Mouse (Mus musculus): Measurements from ENCODE around the gene Hectd3. TPM values are rescaled to one million over a fixed set of nuclear protein-coding genes. Genes with fewer than 3 reads are reported as not detected.

Gene Hectd3
- 10 to 100 TPM in 25 of 26 experiments, 1 to 10 TPM in 1; 8.9 to 74.4 (median 32.6) TPM for total RNA-seq (2018; cell fraction: chromatin; rRNA removed)
- total RNA-seq (2018; cell fraction: cytosol; rRNA removed), result 10 to 100 TPM; 14.4 to 29.8 (median 21.1) TPM
- 10 to 100 TPM in 25 of 26 experiments, 1 to 10 TPM in 1; 10.0 to 47.1 (median 24.9) TPM for total RNA-seq (2018; cell fraction: nucleus; rRNA removed)
- polyA plus RNA-seq (2018), result 17.8 to 24.0 TPM (median 23.6 TPM) in 3 replicates

DNA sequence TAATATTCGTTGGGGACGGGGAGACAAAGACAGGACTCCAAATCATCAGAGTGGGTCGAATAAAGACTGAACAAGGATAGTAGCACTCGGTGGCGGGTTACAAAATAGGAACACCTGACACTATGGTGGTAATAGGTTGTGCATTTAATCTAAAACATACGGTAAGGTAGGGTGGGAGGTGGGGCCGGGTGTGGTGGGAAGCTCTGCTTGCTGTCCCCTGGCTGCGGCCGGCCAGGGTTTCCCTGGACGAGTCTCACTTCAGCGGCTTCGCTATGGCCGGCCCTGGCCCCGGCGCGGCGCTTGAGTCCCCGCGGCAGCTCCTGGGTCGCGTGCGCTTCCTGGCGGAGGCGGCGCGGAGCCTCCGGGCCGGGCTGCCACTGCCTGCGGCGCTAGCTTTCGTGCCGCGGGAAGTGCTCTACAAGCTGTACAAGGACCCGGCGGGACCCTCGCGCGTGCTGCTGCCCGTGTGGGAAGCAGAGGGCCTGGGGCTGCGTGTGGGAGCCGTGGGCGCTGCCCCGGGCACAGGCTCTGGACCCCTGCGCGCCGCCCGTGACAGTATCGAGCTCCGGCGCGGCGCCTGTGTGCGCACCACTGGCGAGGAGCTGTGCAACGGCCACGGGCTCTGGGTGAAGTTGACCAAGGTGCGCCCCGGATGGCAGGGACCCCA, at the start of gene Hectd3:
Gene Hectd3, plus strand, starts transcription at position 187 of the 667 bp plus-strand sequence.
- WGBS (ENCODE audit: missing documents), result 0% methylated on average over 45 of the region's 58 CpGs
- H3K36me3 ChIP-seq (ENCODE audit: inconsistent target), result peaks cover 20% of the 10 kb centered on the region
- H3K27ac ChIP-seq, result peak within 1 kb of the TSS; percentile 14
- H3K4me3 ChIP-seq (ENCODE audit: inconsistent target), result peak within 1 kb of the TSS; percentile 86
- no peaks in the 10 kb centered on the region for H3K79me2 ChIP-seq (ENCODE audit: inconsistent target)

DNA sequence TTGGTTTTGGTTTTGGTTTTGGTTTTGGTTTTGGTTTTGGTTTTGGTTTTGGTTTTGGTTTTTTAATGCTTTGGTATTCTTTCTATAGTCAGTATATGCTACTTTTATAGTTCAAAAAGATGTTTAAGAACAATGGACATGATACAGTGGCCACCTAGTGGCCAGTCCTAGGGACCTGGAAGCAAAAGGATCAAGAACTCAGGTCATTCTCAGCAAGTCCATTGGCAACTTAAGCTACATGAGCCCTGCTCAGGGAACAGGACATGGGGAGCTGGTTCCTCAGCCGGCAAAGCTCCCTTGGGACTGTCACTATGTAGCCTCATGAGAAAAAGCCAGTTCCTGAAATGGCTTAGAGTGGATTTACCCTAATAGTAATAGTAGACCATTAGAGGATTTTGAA, 43.5 kb upstream of the Hectd3 start:
- Histone ChIP-seq H3K79me2 (ENCODE audit: inconsistent target) (no peaks in the 10 kb centered on the region), H3K36me3 (ENCODE audit: inconsistent target) (no peaks in the 10 kb centered on the region), H3K27ac (no peak overlapping the region), H3K4me3 (ENCODE audit: inconsistent target) (no peak overlapping the region)
- WGBS (ENCODE audit: missing documents), result 82% methylated on average over 1 of the region's 1 CpGs

DNA sequence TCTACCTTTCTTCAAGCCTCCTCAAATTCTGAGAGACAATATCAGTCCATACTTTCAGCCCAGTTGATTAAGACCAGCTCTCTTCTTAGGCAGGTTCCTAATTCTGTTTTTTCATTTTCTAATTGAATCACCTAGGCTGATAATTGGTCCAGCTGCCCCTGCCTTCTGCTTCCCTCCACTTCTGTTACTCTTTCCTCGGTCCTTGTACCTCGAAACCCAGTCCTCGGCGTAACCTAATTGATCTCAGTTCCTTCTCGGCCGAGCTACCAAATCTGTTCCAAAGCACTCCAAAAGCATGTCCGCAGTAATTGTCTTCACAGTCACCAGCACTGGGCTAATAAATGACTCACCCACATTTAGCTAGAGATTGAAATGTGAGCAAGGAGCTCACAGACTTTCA, 40.2 kb upstream of the Hectd3 start:
- no peaks in the 10 kb centered on the region for H3K79me2 ChIP-seq (ENCODE audit: inconsistent target)
- H3K27ac ChIP-seq, result no peak overlapping the region
- H3K36me3 ChIP-seq (ENCODE audit: inconsistent target), result no peaks in the 10 kb centered on the region
- 97% methylated on average over 7 of the region's 7 CpGs for WGBS (ENCODE audit: missing documents)
- no peak overlapping the region for H3K4me3 ChIP-seq (ENCODE audit: inconsistent target)

DNA sequence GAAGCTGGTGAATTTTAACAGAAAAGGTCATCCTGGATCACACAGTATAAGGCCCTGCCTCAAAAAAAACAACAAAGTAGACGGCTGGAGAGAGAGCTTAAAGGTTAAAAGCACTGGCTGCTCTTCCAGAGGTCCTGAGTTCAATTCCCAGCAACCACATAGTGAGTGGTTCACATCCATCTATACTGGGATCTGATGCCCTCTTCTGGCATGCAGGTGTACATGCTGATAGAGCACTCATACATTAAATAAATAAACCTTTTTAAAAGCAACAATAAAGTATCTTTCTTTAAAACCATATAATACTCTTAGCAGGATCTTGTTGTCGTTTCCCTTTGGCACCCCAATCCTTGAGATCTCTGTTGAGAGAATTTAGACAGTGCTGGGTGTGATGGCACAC, 18.6 kb upstream of the Hectd3 start:
- H3K27ac ChIP-seq, result no peak overlapping the region
- H3K36me3 ChIP-seq (ENCODE audit: inconsistent target), result no peaks in the 10 kb centered on the region
- no peaks in the 10 kb centered on the region for H3K79me2 ChIP-seq (ENCODE audit: inconsistent target)
- 71% methylated on average over 2 of the region's 2 CpGs for WGBS (ENCODE audit: missing documents)
- H3K4me3 ChIP-seq (ENCODE audit: inconsistent target), result no peak overlapping the region

DNA sequence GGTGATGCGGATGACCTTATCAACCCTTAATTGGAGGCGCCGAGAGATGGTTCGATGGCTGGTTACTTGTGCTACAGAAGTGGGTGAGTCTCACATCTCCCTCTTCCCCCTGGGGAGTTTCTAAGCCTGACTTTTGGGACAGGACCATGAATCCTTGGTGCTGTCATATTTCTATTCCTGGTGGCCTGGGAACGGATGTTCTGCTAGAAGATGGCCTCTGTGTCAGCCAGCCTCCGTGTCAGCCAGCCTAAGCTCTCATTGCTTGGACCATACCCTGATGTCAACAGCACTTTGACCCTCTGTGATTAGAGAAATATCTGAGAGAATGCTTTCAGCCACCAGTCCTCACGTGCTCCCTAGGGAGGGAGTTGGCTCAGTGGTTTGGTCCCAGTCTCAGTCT, 9.4 kb upstream of the Hectd3 start:
- Histone ChIP-seq H3K36me3 (ENCODE audit: inconsistent target) (no peaks in the 10 kb centered on the region; the same call in 1 of the 2 replicates), H3K4me3 (ENCODE audit: inconsistent target) (no peak overlapping the region), H3K79me2 (ENCODE audit: inconsistent target) (no peaks in the 10 kb centered on the region), H3K27ac (no peak overlapping the region)
- WGBS (ENCODE audit: missing documents), result 93% methylated on average over 7 of the region's 7 CpGs

DNA sequence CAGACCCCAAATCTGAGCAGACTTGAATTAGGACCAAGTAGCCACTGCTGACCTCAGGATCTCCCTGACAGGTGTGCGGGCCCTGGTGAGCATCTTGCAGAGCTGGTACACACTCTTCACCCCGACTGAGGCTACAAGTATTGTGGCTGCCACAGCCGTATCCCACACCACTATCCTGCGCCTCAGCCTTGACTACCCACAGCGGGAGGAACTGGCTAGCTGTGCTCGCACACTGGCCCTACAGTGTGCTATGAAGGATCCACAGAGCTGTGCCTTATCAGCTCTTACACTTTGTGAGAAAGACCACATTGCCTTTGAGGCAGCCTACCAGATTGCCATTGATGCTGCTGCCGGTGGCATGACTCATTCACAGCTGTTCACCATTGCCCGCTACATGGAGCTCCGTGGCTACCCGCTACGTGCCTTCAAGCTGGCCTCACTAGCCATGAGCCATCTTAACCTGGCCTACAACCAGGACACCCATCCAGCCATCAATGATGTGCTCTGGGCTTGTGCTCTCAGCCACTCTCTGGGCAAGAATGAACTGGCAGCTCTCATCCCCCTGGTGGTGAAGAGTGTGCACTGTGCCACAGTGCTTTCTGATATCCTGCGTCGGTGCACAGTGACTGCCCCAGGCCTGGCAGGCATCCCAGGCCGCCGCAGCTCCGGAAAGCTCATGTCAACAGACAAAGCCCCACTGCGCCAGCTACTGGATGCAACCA, 8.6 kb upstream of the Hectd3 start:
- Histone ChIP-seq H3K27ac (no peak overlapping the region), H3K36me3 (ENCODE audit: inconsistent target) (no peaks in the 10 kb centered on the region; the same call in 1 of the 2 replicates), H3K79me2 (ENCODE audit: inconsistent target) (no peaks in the 10 kb centered on the region), H3K4me3 (ENCODE audit: inconsistent target) (no peak overlapping the region)
- WGBS (ENCODE audit: missing documents), result 59% methylated on average over 17 of the region's 17 CpGs

DNA sequence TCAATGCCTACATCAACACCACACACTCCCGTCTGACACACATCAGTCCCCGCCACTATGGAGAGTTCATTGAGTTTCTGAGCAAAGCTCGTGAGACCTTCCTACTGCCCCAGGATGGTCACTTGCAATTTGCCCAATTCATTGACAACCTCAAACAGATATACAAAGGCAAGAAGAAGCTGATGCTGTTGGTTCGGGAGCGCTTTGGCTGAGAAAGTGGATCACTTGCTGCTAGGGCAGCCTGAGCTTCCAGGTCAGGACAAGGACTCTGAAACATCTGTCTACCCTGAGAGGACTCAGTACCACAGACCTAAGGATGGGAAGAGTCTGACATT, 8.0 kb upstream of the Hectd3 start:
- H3K27ac ChIP-seq, result no peak overlapping the region
- 77% methylated on average over 5 of the region's 5 CpGs for WGBS (ENCODE audit: missing documents)
- no peak overlapping the region for H3K4me3 ChIP-seq (ENCODE audit: inconsistent target)
- no peaks in the 10 kb centered on the region; the same call in 1 of the 2 replicates for H3K36me3 ChIP-seq (ENCODE audit: inconsistent target)
- H3K79me2 ChIP-seq (ENCODE audit: inconsistent target), result no peaks in the 10 kb centered on the region

DNA sequence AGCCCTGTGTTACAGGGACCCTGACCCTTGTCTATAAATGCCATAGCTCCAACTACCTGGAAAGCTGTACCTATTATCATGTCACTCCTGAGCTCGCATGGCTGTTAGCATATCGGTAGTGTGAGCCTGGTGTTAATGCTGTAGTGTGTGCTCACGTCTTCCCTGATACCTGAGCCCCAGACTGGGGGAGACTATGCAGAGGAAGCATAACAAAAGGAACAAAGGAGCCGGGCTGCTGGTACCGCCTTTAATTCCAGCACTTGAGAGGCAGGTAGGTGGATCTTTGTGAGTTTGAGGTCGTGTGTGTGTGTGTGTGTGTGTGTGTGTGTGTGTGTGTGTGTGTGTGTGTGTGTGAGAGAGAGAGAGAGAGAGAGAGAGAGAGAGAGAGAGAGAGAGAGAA, 5.4 kb upstream of the Hectd3 start:
- no peak overlapping the region for H3K4me3 ChIP-seq (ENCODE audit: inconsistent target)
- no peaks in the 10 kb centered on the region for H3K79me2 ChIP-seq (ENCODE audit: inconsistent target)
- H3K36me3 ChIP-seq (ENCODE audit: inconsistent target), result no peaks in the 10 kb centered on the region; the same call in 1 of the 2 replicates
- no peak overlapping the region for H3K27ac ChIP-seq
- 100% methylated on average over 3 of the region's 6 CpGs for WGBS (ENCODE audit: missing documents)

DNA sequence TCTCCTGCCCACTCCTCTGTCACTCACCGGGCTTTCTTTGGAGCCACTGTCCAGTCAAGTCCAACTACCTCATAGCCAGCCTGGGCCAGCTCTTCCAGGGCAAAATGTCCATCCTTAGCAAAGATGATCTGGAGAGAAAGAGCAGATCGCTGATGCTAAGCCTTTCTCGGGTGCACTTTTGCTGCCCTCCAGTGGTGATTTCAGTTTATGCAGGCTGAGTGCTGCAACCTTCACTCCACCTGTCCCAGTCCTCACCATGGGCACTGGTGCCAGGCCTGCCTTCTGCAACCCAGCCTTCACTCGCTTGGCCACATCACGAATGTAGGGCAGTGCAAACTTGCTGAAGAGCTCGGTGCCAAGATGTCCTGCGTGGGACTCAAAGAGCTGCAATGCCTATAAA, 3.8 kb upstream of the Hectd3 start:
- no peaks in the 10 kb centered on the region for H3K79me2 ChIP-seq (ENCODE audit: inconsistent target)
- H3K36me3 ChIP-seq (ENCODE audit: inconsistent target), result no peaks in the 10 kb centered on the region; the same call in 1 of the 2 replicates
- WGBS (ENCODE audit: missing documents), result 11% methylated on average over 7 of the region's 7 CpGs
- H3K4me3 ChIP-seq (ENCODE audit: inconsistent target), result no peak overlapping the region
- no peak overlapping the region for H3K27ac ChIP-seq

DNA sequence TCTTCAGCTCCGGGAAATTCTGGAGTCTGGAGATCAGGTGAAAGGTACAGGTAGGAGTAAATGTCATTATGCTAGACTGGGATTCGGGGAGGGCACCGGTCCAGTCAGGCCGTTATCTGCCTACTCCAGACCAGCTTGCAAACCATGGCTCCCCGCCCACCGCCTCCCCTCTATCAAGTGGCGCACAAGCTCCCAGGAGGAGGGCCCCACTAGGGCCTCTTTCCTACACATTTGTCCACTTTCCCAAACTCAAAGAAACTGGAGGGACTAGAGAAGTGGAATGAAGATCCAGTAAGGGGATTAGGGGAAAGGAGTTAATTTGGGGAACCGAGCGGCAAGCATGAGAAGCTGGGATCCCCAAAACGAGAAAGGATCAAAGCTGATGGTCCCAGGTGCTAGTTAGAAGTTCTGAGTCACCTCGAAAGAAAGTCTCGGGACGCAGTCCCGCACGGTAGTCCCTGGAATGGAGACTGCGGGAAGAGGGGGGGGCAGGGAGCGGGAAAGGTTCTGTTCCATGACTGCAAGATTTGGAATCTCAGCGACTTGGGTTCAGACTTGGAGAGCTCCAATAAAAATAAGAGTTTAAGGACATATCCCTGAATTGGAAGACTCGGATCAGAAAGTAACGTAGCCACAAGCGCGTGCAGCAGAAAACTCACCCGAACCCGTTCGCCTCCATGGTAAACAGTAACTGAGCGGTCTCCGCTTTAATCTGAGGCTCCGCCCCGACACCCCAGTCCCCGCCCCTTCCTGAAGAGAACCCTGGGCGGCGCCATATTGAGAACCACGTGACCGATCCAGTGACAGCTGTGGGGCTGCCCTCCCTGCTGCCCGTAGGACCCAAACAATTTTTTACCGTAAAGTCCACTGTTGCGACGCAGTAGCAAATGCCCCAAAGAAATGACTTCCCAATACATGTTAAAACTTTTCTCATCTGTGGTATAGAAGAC, 1.2 kb upstream of the Hectd3 start, which contains the start of gene Urod:
Gene Urod, minus strand, starts transcription at position 742 of the 950 bp plus-strand sequence.
- Histone ChIP-seq H3K27ac (peak within 1 kb of the TSS; percentile 14), H3K36me3 (ENCODE audit: inconsistent target) (peaks cover 8% of the 10 kb centered on the region), H3K79me2 (ENCODE audit: inconsistent target) (no peaks in the 10 kb centered on the region), H3K4me3 (ENCODE audit: inconsistent target) (peak within 1 kb of the TSS; percentile 86)
- 2% methylated on average over 36 of the region's 38 CpGs for WGBS (ENCODE audit: missing documents)

DNA sequence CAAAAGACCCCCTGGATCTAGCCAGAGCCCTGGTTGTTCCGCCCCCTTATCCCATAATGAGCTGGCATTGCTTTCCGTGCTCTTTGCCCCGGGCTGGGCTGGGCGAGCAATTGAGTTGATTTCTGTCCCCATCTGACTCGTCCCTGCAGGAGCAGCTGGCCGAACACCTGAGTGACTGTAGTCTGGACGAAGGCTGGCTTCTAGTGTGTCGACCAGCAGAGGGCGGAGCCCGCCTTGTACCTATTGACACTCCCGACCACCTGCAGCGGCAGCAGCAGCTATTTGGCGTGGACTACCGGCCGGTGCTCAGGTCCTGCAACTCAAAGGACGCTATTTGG, 650 bp downstream of the Hectd3 start:
- Histone ChIP-seq H3K4me3 (ENCODE audit: inconsistent target) (peak overlapping the region; percentile 86), H3K79me2 (ENCODE audit: inconsistent target) (no peaks in the 10 kb centered on the region), H3K27ac (no peak overlapping the region), H3K36me3 (ENCODE audit: inconsistent target) (peaks cover 25% of the 10 kb centered on the region)
- WGBS (ENCODE audit: missing documents), result 2% methylated on average over 15 of the region's 16 CpGs

DNA sequence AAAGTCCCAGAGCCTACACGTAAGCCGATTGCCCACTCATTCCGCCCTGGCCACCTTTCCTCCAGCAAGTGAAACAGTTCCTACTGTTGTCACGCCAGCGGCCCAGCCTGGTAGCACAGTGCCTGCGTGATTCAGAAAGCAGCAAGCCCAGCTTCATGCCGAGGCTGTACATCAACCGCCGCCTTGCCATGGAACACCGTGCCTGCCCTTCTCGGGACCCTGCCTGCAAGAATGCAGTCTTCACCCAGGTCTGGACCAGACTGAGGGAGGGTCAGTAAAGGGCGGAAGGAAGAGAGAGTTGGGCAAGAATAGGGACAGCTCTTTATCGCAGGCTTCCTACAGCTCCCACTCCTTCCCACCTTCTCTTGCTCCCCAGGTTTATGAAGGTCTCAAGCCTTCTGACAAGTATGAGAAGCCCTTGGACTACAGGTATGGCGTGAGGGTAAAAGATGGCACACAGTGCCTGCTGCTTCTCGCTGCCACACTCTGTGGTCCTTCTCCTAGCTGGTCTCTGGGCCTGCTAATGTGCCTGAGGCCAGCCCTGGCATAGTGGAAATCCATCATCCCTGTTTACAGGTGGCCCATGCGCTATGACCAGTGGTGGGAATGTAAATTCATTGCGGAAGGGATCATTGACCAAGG, 4.5 kb downstream of the Hectd3 start:
- no peak overlapping the region for H3K4me3 ChIP-seq (ENCODE audit: inconsistent target)
- peaks cover 59% of the 10 kb centered on the region for H3K36me3 ChIP-seq (ENCODE audit: inconsistent target)
- no peaks in the 10 kb centered on the region for H3K79me2 ChIP-seq (ENCODE audit: inconsistent target)
- 96% methylated on average over 17 of the region's 17 CpGs for WGBS (ENCODE audit: missing documents)
- no peak overlapping the region for H3K27ac ChIP-seq

DNA sequence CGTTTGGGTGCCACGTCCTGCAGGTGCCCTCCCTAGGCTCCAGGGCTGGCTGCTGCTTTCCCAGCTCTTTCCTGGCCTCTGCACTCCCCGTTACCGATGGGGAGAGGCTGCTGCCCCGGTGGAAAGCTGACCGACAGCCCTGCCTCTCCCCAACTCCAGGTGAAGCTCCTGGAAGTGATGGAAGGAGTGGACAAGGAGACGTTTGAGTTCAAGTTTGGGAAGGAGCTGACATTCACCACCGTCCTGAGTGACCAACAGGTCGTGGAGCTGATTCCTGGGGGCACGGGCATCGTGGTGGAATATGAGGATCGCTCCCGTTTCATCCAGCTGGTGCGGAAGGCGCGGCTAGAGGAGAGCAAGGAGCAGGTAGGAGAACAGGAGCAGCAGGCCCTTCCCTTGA, 6.8 kb downstream of the Hectd3 start:
- 96% methylated on average over 16 of the region's 16 CpGs for WGBS (ENCODE audit: missing documents)
- Histone ChIP-seq H3K4me3 (ENCODE audit: inconsistent target) (no peak overlapping the region), H3K36me3 (ENCODE audit: inconsistent target) (peaks cover 59% of the 10 kb centered on the region), H3K27ac (no peak overlapping the region), H3K79me2 (ENCODE audit: inconsistent target) (no peaks in the 10 kb centered on the region)

Data from macrophage (primary cell).